Mouse (Mus musculus) erythroblast, embryonic 14.5 days (primary cell): ENCODE results near the gene Kctd2.

ENCODE experiments used
- GATA1 ChIP-seq: IDR thresholded peaks from 2 replicates; pipeline ENCODE4 v1.6.1; 2012; ENCODE audit warnings: low read length, inconsistent platforms, mixed read lengths
- TAL1 ChIP-seq: IDR thresholded peaks from 3 replicates; pipeline ENCODE4 v1.6.1; 2012; ENCODE audit warnings: low read length, inconsistent platforms, mixed read lengths

- TF ChIP-seq GATA1 (no peak), TAL1 (no peak)
These were observed 29.1 kb downstream of the Kctd2 start for GRCm38 (mm10) chr11:115448998-115449397.
